Mouse (Mus musculus) heart, postnatal 0 days (tissue): ENCODE data around the gene Tfpi.

ENCODE experiments used
- CTCF ChIP-seq: IDR thresholded peaks from 2 replicates; pipeline ENCODE4 v1.5.1; 2016; ENCODE audit warnings: antibody characterized with exemption, control low read depth, low read depth
- EP300 ChIP-seq: IDR thresholded peaks from 2 replicates; pipeline ENCODE4 v1.6.1; 2016; ENCODE audit warnings: antibody characterized with exemption, low read depth

DNA sequence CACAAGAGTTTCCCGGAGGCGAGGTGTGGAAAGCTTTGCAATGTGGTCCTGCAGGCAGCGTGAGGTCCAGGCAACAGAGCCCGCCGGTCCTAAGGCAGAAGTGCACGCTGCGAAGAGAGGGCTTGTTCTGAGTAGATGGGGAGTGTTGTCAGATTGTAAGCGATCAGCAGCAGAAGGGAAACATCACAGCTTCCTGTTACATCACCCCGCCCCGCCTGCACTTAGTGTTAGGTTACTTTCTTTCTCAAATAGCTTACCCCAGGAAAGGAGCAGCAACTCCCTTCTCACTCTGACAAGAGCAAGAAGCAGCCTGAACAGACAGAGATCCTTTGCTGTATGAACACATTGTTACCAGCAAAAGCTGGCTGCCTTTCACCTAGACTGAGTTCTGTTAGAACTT, 51.4 kb downstream of the Tfpi start, which contains the start of gene Calcrl:
- no peak for TF ChIP-seq CTCF
- TF ChIP-seq EP300 = no peak
